Comparison of ENCODE assay signal across 8 mouse cellular contexts in genomic region chr12:81780271-81781093, GRCm38 (mm10). TPM values are rescaled to one million over a fixed set of nuclear protein-coding genes. Genes with fewer than 3 reads are reported as not detected.
DNase-seq lines count a peak whose midpoint lies in the region.

No protein-coding gene starts in this region.

- DNase-seq in left cerebral cortex, postnatal 36 days (ENCODE audit: low spot score in 2 of 2): peak; percentile 38 to 43
- no peak for DNase-seq in left cerebral cortex, adult 11 months (ENCODE audit: low spot score)
- DNase-seq in cerebellum, adult 18-20 months: peak; percentile 56 to 70
- peak; percentile 24 to 30 for DNase-seq in frontal cortex, postnatal 36 days (ENCODE audit: low spot score in 2 of 2)
- peak; percentile 32 for DNase-seq in kidney, adult 9 months
- DNase-seq in lung, postnatal 10 days: peak; percentile 26
- peak; percentile 35 for DNase-seq in right cerebral cortex, adult 18-20 months
- no peak for DNase-seq in c-Kit-positive CD71-positive TER-119-positive erythroid progenitor cells, embryonic 14.5 days (ENCODE audit: low spot score)

- intact Hi-C loops in left cerebral cortex, postnatal 36 days (cut with DNase I): loop anchor here (5.0 kb wide), 2 partner anchors 43 to 148 kb away; partner anchors contain the start of gene Ttc9

RNA-seq across cellular contexts. Expression of gene Map3k9, which starts 0.5 kb away (rescaled TPM):
- 10 to 100 TPM; 61.1 to 63.1 TPM for total RNA-seq in left cerebral cortex, postnatal 36 days (2021)

Comparison
In these comparisons a context has a peak if more than half of its experiments do, and no peak if none do; other contexts are left out.
1. DNase-seq: peak in left cerebral cortex, postnatal 36 days (2 of 2), cerebellum, adult 18-20 months (2 of 2), frontal cortex, postnatal 36 days (2 of 2), kidney, adult 9 months (single experiment), lung, postnatal 10 days (single experiment) and right cerebral cortex, adult 18-20 months (single experiment); none in left cerebral cortex, adult 11 months (single experiment) and c-Kit-positive CD71-positive TER-119-positive erythroid progenitor cells, embryonic 14.5 days (single experiment).